8 mouse cellular contexts compared by ENCODE assay signal in genomic region chr4:123665681-123666278, GRCm38 (mm10). TPM values are rescaled to one million over a fixed set of nuclear protein-coding genes. Genes with fewer than 3 reads are reported as not detected.
DNase-seq lines count a peak whose midpoint lies in the region; ATAC-seq and TF ChIP-seq lines count a peak whose summit lies in the region.

No protein-coding gene starts in this region.

- H3K4me3 ChIP-seq in left cerebral cortex, adult 2 months = peak overlapping the region; percentile 70
- H3K4me3 ChIP-seq in forebrain, embryonic 11.5 days (ENCODE audit: low read depth, low read length) = peak overlapping the region; percentile 91
- H3K4me3 ChIP-seq in liver, embryonic 12.5 days = peak overlapping the region; percentile 93
- H3K4me3 ChIP-seq in olfactory bulb, adult 2 months (ENCODE audit: insufficient read depth, low read depth, low read length) = no peak overlapping the region

- DNase-seq in left cerebral cortex, adult 2 months (ENCODE audit: extremely low spot score in 1 of 2, low spot score in 2 of 2) = no peak
- no peak for DNase-seq in left cerebral cortex, adult 8-10 months (ENCODE audit: low spot score in 2 of 2)
- DNase-seq in forebrain, embryonic 11.5 days (ENCODE audit: low spot score) = no peak
- no peak for DNase-seq in urinary bladder, postnatal 14 days (ENCODE audit: low spot score)
- DNase-seq in layer of hippocampus, adult 11-12 months (ENCODE audit: low spot score) = no peak
- DNase-seq in adrenal gland, postnatal 25 days = no peak

- no peak for TF ChIP-seq POLR2A in olfactory bulb, adult 2 months (IDR thresholded peaks at IDR 0.05; ENCODE audit: insufficient read depth, low read depth, low read length)

- H3K4me1 ChIP-seq in forebrain, embryonic 11.5 days (replicated peaks; ENCODE audit: control insufficient read depth, insufficient read depth, low read length) = peaks cover 17% of the 10 kb centered on the region
- peaks cover 57% of the 10 kb centered on the region for H3K4me1 ChIP-seq in liver, embryonic 12.5 days
- H3K4me1 ChIP-seq in olfactory bulb, adult 2 months (ENCODE audit: control insufficient read depth, insufficient read depth, low read length) = peaks cover 27% of the 10 kb centered on the region

- WGBS in forebrain, embryonic 11.5 days = 29% methylated on average over 11 of the region's 11 CpGs
- WGBS in liver, embryonic 12.5 days (ENCODE audit: insufficient replicate concordance) = 49% methylated on average over 11 of the region's 11 CpGs
- WGBS in olfactory bulb, adult 2 months = 30% methylated on average over 11 of the region's 11 CpGs

- intact Hi-C loops in left cerebral cortex, adult 2 months (cut with DNase I) = loop anchor here (2.0 to 5.0 kb wide), 3 partner anchors 33 to 358 kb away; no protein-coding TSS in a partner anchor

- H3K9ac ChIP-seq in forebrain, embryonic 11.5 days (ENCODE audit: low read length) = peak overlapping the region; percentile 100
- H3K9ac ChIP-seq in liver, embryonic 12.5 days = peak overlapping the region; percentile 97

- no peak for ATAC-seq in forebrain, embryonic 11.5 days (replicated peaks; ENCODE audit: low FRiP score)
- ATAC-seq in liver, embryonic 12.5 days = no peak

- H3K36me3 ChIP-seq in forebrain, embryonic 11.5 days (ENCODE audit: control insufficient read depth, insufficient read depth, low read length) = no peaks in the 10 kb centered on the region
- no peaks in the 10 kb centered on the region for H3K36me3 ChIP-seq in liver, embryonic 12.5 days

- no peaks in the 10 kb centered on the region for H3K9me3 ChIP-seq in forebrain, embryonic 11.5 days (ENCODE audit: control insufficient read depth, low read length)
- no peaks in the 10 kb centered on the region for H3K9me3 ChIP-seq in liver, embryonic 12.5 days (replicated peaks)

- peak overlapping the region; percentile 79 for H3K4me2 ChIP-seq in forebrain, embryonic 11.5 days (ENCODE audit: low read depth, low read length, severe bottlenecking)
- peak overlapping the region; percentile 99 for H3K4me2 ChIP-seq in liver, embryonic 12.5 days

- H3K27me3 ChIP-seq in forebrain, embryonic 11.5 days (ENCODE audit: control insufficient read depth, insufficient read depth, low read length) = no peaks in the 10 kb centered on the region
- peaks cover 20% of the 10 kb centered on the region for H3K27me3 ChIP-seq in liver, embryonic 12.5 days (replicated peaks)

- peak overlapping the region; percentile 87 for H3K27ac ChIP-seq in left cerebral cortex, adult 2 months
- peak overlapping the region; percentile 99 for H3K27ac ChIP-seq in forebrain, embryonic 11.5 days (ENCODE audit: low read depth, low read length)
- peak overlapping the region; percentile 99 for H3K27ac ChIP-seq in liver, embryonic 12.5 days
- peak overlapping the region; percentile 74 for H3K27ac ChIP-seq in olfactory bulb, adult 2 months (ENCODE audit: insufficient read depth, low read depth, low read length)

- TF ChIP-seq CTCF in left cerebral cortex, adult 2 months (IDR thresholded peaks at IDR 0.05) = no peak
- no peak for TF ChIP-seq CTCF in olfactory bulb, adult 2 months (IDR thresholded peaks at IDR 0.05; ENCODE audit: insufficient read depth, low read depth, low read length)

RNA-seq across cellular contexts. Expression of gene Macf1, which starts 18.4 kb away (rescaled TPM):
- total RNA-seq in left cerebral cortex, adult 2 months (2021) = 100 to 1,000 TPM; 242 to 255 TPM
- 100 to 1,000 TPM; 214 to 262 (median 235) TPM for total RNA-seq in left cerebral cortex, adult 8-10 months (2022)
- polyA plus RNA-seq in forebrain, embryonic 11.5 days (2014; fragmentation: Nextera tagmentation; extraction: Ambion mirVana) = 78.1 and 88.8 TPM in 2 replicates
- polyA plus RNA-seq in liver, embryonic 12.5 days (2016; fragmentation: Nextera tagmentation; extraction: Ambion mirVana) = 15.1 and 17.5 TPM in 2 replicates
- 258 and 508 TPM in 2 replicates for polyA plus RNA-seq in olfactory bulb, adult 2 months (2012; ENCODE audit: insufficient read depth, insufficient read length, low replicate concordance, missing spikeins)
- 187 and 192 TPM in 2 replicates for total RNA-seq in adrenal gland, postnatal 25 days (2021)

RNA-seq across cellular contexts. Expression of gene Ndufs5, which starts 52.2 kb away (rescaled TPM):
- total RNA-seq in left cerebral cortex, adult 2 months (2021) = 100 to 1,000 TPM; 184 to 196 TPM
- 100 to 1,000 TPM; 156 to 202 (median 174) TPM for total RNA-seq in left cerebral cortex, adult 8-10 months (2022)
- 291 and 296 TPM in 2 replicates for polyA plus RNA-seq in forebrain, embryonic 11.5 days (2014; fragmentation: Nextera tagmentation; extraction: Ambion mirVana)
- polyA plus RNA-seq in liver, embryonic 12.5 days (2016; fragmentation: Nextera tagmentation; extraction: Ambion mirVana) = 224 and 227 TPM in 2 replicates
- polyA plus RNA-seq in olfactory bulb, adult 2 months (2012; ENCODE audit: insufficient read depth, insufficient read length, low replicate concordance, missing spikeins) = not detected in 2 replicates
- 222 and 237 TPM in 2 replicates for total RNA-seq in adrenal gland, postnatal 25 days (2021)
